Mouse (Mus musculus) embryo, embryonic 9.5 days (tissue): ENCODE measurements around the gene Wnt5b.

ENCODE experiments used
- DNase-seq: peaks from one replicate; pipeline ENCODE4 v3.0.0-alpha.2; 2017; ENCODE audit errors: extremely low spot score

The Wnt5b gene

GRCm38 (mm10) chr6:119387801-119388649 lies 156.1 kb downstream of the Wnt5b start:
- DNase-seq = no peak

GRCm38 (mm10) chr6:119386821-119387220 lies 157.3 kb downstream of the Wnt5b start:
- no peak for DNase-seq

- DNase-seq = no peak
Observed at GRCm38 (mm10) chr6:119386421-119386820, 157.7 kb downstream of the Wnt5b start.

- DNase-seq = no peak
Observed at GRCm38 (mm10) chr6:119385668-119386067, 158.5 kb downstream of the Wnt5b start.
